Mouse (Mus musculus) heart, embryonic 11.5 days (tissue): ENCODE data around the gene Zfp871. TPM values are rescaled to one million over a fixed set of nuclear protein-coding genes. Genes with fewer than 3 reads are reported as not detected.

Experiments used
- ATAC-seq: fragments of 200-750 bp; cut with Nextera tagmentation; replicated peaks from 2 replicates; pipeline ENCODE4 v1.8.0; 2017; ENCODE audit warnings: moderate library complexity; ENCODE audit not compliant: insufficient number of reproducible peaks, low FRiP score, low TSS enrichment
- H3K27ac ChIP-seq: fragments of 300-500 bp; sonication (generic); 2 replicates; pipeline ENCODE4 v1.5.1; 2014; ENCODE audit warnings: mild to moderate bottlenecking, low read depth, low read length
- H3K27me3 ChIP-seq: fragments of 300-500 bp; sonication (generic); 2 replicates; pipeline ENCODE4 v1.6.1; 2014; ENCODE audit warnings: mild to moderate bottlenecking, low read length, mixed read lengths; ENCODE audit not compliant: control insufficient read depth, insufficient read depth
- H3K36me3 ChIP-seq: fragments of 300-500 bp; sonication (generic); 2 replicates; pipeline ENCODE4 v1.6.1; 2014; ENCODE audit warnings: mild to moderate bottlenecking, low read length, moderate library complexity, mixed read lengths; ENCODE audit not compliant: control insufficient read depth, insufficient read depth
- H3K4me1 ChIP-seq: fragments of 300-500 bp; sonication (generic); 2 replicates; pipeline ENCODE4 v1.6.1; 2014; ENCODE audit warnings: low read length; ENCODE audit not compliant: control insufficient read depth, insufficient read depth
- H3K4me2 ChIP-seq: fragments of 300-500 bp; sonication (generic); 2 replicates; pipeline ENCODE4 v1.6.1; 2014; ENCODE audit warnings: mild to moderate bottlenecking, moderate library complexity
- H3K4me3 ChIP-seq: fragments of 300-500 bp; sonication (generic); 2 replicates; pipeline ENCODE4 v1.5.1; 2014; ENCODE audit warnings: low read depth, low read length
- H3K9ac ChIP-seq: fragments of 300-500 bp; sonication (generic); 2 replicates; pipeline ENCODE4 v1.6.1; 2014; ENCODE audit warnings: mild to moderate bottlenecking, low read depth, low read length, moderate library complexity
- H3K9me3 ChIP-seq: fragments of 300-500 bp; sonication (generic); replicated peaks from 2 replicates; pipeline ENCODE4 v1.6.1; 2016; ENCODE audit warnings: low read length; ENCODE audit not compliant: control insufficient read depth
- WGBS: fragments of 180-500 bp; shearing (Covaris S2); extraction: QIAGEN DNeasy Blood & Tissue Kit; methylation state at CpG from one replicate; pipeline ENCODE4 v1.1.7; 2014; ENCODE audit not compliant: insufficient replicate concordance; 5-methylcytosine and 5-hydroxymethylcytosine counted together
- polyA plus RNA-seq: library from polyadenylated mRNA; unstranded; fragments of >200 nt; fragmentation: Nextera tagmentation; extraction: Ambion mirVana; gene quantifications from 2 replicates; pipeline ENCODE4 v1.2.1, GENCODE M21; 2014

Zfp871 gene
- polyA plus RNA-seq, 1 experiment from 2014 or later: 35.0 TPM

- Histone ChIP-seq H3K36me3 (peaks cover 6% of the 10 kb centered on the region; the same call in 1 of the 2 replicates), H3K27me3 (no peaks in the 10 kb centered on the region), H3K9me3 (no peaks in the 10 kb centered on the region), H3K9ac (no peak overlapping the region), H3K4me3 (no peak overlapping the region), H3K4me2 (peak overlapping the region; percentile 76), H3K27ac (no peak overlapping the region), H3K4me1 (peaks cover 14% of the 10 kb centered on the region)
- WGBS: 69% methylated on average over 8 of the region's 8 CpGs
- no peak for ATAC-seq
These were observed 1.2 kb upstream of the Zfp871 start for GRCm38 (mm10) chr17:32789244-32789643.

GRCm38 (mm10) chr17:32788576-32788975, 489 bp upstream of the Zfp871 start:
- no peak for ATAC-seq
- H3K27me3 ChIP-seq: no peaks in the 10 kb centered on the region
- peaks cover 12% of the 10 kb centered on the region; the same call in 1 of the 2 replicates for H3K36me3 ChIP-seq
- peak overlapping the region; percentile 86 for H3K4me3 ChIP-seq
- 5% methylated on average over 9 of the region's 9 CpGs for WGBS
- no peaks in the 10 kb centered on the region for H3K9me3 ChIP-seq
- H3K4me2 ChIP-seq: peak overlapping the region; percentile 76
- peak overlapping the region; percentile 70 for H3K9ac ChIP-seq
- peak overlapping the region; percentile 96 for H3K27ac ChIP-seq
- peaks cover 14% of the 10 kb centered on the region for H3K4me1 ChIP-seq

GRCm38 (mm10) chr17:32787436-32788093, 522 bp downstream of the Zfp871 start:
- under 1% methylated on average over 31 of the region's 31 CpGs for WGBS
- peaks cover 15% of the 10 kb centered on the region; the same call in 1 of the 2 replicates for H3K36me3 ChIP-seq
- peaks cover 14% of the 10 kb centered on the region for H3K4me1 ChIP-seq
- H3K4me3 ChIP-seq: peak overlapping the region; percentile 86
- peak overlapping the region; percentile 76 for H3K4me2 ChIP-seq
- H3K9me3 ChIP-seq: no peaks in the 10 kb centered on the region
- H3K9ac ChIP-seq: peak overlapping the region; percentile 98
- ATAC-seq: peak; percentile 84
- H3K27me3 ChIP-seq: no peaks in the 10 kb centered on the region
- H3K27ac ChIP-seq: peak overlapping the region; percentile 96

GRCm38 (mm10) chr17:32786944-32787343, 1.1 kb downstream of the Zfp871 start:
- peak overlapping the region; percentile 98 for H3K9ac ChIP-seq
- no peak overlapping the region for H3K27ac ChIP-seq

GRCm38 (mm10) chr17:32785656-32786055, 2.4 kb downstream of the Zfp871 start:
- WGBS: 86% methylated on average over 3 of the region's 3 CpGs
- Histone ChIP-seq H3K4me2 (no peak overlapping the region), H3K27ac (no peak overlapping the region), H3K36me3 (peaks cover 15% of the 10 kb centered on the region; the same call in 1 of the 2 replicates), H3K4me1 (peaks cover 14% of the 10 kb centered on the region), H3K9me3 (no peaks in the 10 kb centered on the region), H3K27me3 (no peaks in the 10 kb centered on the region), H3K9ac (no peak overlapping the region), H3K4me3 (no peak overlapping the region)
- no peak for ATAC-seq

More at GRCm38 (mm10) chr17:32786944-32787343, 1.1 kb downstream of the Zfp871 start:
- H3K36me3 ChIP-seq: peaks cover 15% of the 10 kb centered on the region; the same call in 1 of the 2 replicates
- H3K9me3 ChIP-seq: no peaks in the 10 kb centered on the region
- peak overlapping the region; percentile 86 for H3K4me3 ChIP-seq
- peak overlapping the region; percentile 76 for H3K4me2 ChIP-seq
- H3K4me1 ChIP-seq: peaks cover 14% of the 10 kb centered on the region
- no peaks in the 10 kb centered on the region for H3K27me3 ChIP-seq
- ATAC-seq: no peak
- WGBS: 65% methylated on average over 6 of the region's 6 CpGs

- 90% methylated on average over 3 of the region's 3 CpGs for WGBS
- Histone ChIP-seq H3K4me2 (no peak overlapping the region), H3K4me1 (no peaks in the 10 kb centered on the region), H3K9ac (no peak overlapping the region), H3K27ac (no peak overlapping the region), H3K9me3 (no peaks in the 10 kb centered on the region), H3K27me3 (no peaks in the 10 kb centered on the region), H3K4me3 (no peak overlapping the region), H3K36me3 (peaks cover 24% of the 10 kb centered on the region)
- no peak for ATAC-seq
These were observed 10.5 kb downstream of the Zfp871 start for GRCm38 (mm10) chr17:32777564-32777963.

- Histone ChIP-seq H3K4me2 (no peak overlapping the region), H3K27me3 (no peaks in the 10 kb centered on the region), H3K36me3 (peaks cover 35% of the 10 kb centered on the region), H3K4me1 (no peaks in the 10 kb centered on the region), H3K4me3 (no peak overlapping the region), H3K9ac (no peak overlapping the region), H3K9me3 (no peaks in the 10 kb centered on the region), H3K27ac (no peak overlapping the region)
- 69% methylated on average over 1 of the region's 1 CpGs for WGBS
- no peak for ATAC-seq
These were observed 16.9 kb downstream of the Zfp871 start for GRCm38 (mm10) chr17:32771213-32771612.

GRCm38 (mm10) chr17:32766422-32766821, 21.7 kb downstream of the Zfp871 start:
- no peaks in the 10 kb centered on the region for H3K27me3 ChIP-seq
- peaks cover 31% of the 10 kb centered on the region for H3K36me3 ChIP-seq
- no peaks in the 10 kb centered on the region for H3K4me1 ChIP-seq
- no peak overlapping the region for H3K9ac ChIP-seq
- no peaks in the 10 kb centered on the region for H3K9me3 ChIP-seq
- WGBS: 97% methylated on average over 2 of the region's 2 CpGs
- no peak for ATAC-seq
- H3K4me2 ChIP-seq: no peak overlapping the region
- no peak overlapping the region for H3K27ac ChIP-seq
- H3K4me3 ChIP-seq: no peak overlapping the region

GRCm38 (mm10) chr17:32757331-32757730, 30.8 kb downstream of the Zfp871 start:
- Histone ChIP-seq H3K27me3 (no peaks in the 10 kb centered on the region), H3K27ac (no peak overlapping the region)

More at GRCm38 (mm10) chr17:32757331-32757730, 30.8 kb downstream of the Zfp871 start:
- Histone ChIP-seq H3K4me3 (no peak overlapping the region), H3K9me3 (no peaks in the 10 kb centered on the region), H3K36me3 (no peaks in the 10 kb centered on the region), H3K9ac (no peak overlapping the region), H3K4me2 (no peak overlapping the region), H3K4me1 (no peaks in the 10 kb centered on the region)
- WGBS: 45% methylated on average over 5 of the region's 5 CpGs
- ATAC-seq: no peak
